8 mouse cellular contexts compared by ENCODE assay signal in the genomic region with DNA sequence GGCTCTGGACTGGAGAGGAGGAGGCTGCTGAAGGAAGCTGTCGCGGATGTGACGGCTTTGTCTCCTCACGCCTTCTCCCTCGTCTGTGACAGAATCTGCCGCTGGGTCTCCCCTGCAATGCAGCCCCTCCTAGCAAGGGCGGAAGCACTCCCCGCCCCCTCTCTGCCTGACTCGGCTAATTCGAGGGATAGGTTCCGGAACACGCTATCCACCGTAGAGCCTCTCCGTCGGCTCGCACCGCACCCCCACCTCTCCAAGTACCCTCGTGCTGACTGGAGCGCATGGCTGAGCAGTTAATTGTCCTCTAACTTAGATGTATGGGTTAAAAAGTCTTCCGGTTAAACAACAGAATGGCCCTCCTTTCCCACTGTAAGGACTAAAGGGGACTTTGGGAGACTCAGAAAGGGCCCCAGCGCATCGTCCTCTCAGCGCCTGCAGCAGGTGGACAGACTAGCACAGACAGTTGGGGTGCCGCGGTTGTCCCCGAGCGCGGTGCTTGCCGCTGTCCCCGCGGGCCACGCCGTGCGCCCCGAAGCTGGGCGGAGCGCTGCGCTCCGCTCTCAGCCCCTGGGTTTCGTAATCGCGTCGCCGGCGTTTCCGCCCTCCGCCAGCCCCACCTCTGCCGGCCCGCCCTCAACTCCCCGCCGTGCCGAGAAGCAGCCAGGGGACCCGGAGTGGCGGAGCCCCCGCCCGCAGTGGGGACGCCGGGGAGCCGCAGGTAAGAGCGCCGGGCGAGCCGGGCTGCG. TPM values are rescaled to one million over a fixed set of nuclear protein-coding genes. Genes with fewer than 3 reads are reported as not detected.
DNase-seq lines count a peak whose midpoint lies in the region; ATAC-seq and TF ChIP-seq lines count a peak whose summit lies in the region.

A gene (plus strand): TSS at position 585 of the 746 bp plus-strand sequence.

- TF ChIP-seq POLR2A in liver, adult 2 months (IDR thresholded peaks at IDR 0.05; ENCODE audit: extremely low read depth, insufficient read depth, low read length): peak; percentile 65
- peak; percentile 86 for TF ChIP-seq POLR2A in myocyte (IDR thresholded peaks at IDR 0.05; ENCODE audit: insufficient read length, low read depth)

- peak within 1 kb of the TSS; percentile 98 for H3K9ac ChIP-seq in heart, embryonic 12.5 days
- peak within 1 kb of the TSS; percentile 96 for H3K9ac ChIP-seq in kidney, postnatal 0 days (ENCODE audit: low read depth, low read length)
- H3K9ac ChIP-seq in liver, adult 2 months (ENCODE audit: low read depth, low read length): peak within 1 kb of the TSS; percentile 90

- peak within 1 kb of the TSS; percentile 82 for H3K4me3 ChIP-seq in erythroblast, embryonic 14.5 days (replicated peaks)
- H3K4me3 ChIP-seq in heart, embryonic 12.5 days: peak within 1 kb of the TSS; percentile 97
- peak within 1 kb of the TSS; percentile 98 for H3K4me3 ChIP-seq in kidney, postnatal 0 days (replicated peaks; ENCODE audit: low read depth, low read length)
- peak within 1 kb of the TSS; percentile 74 for H3K4me3 ChIP-seq in liver, adult 2 months (ENCODE audit: insufficient read depth, low read depth, low read length)
- peak within 1 kb of the TSS; percentile 94 for H3K4me3 ChIP-seq in myocyte

- peak within 1 kb of the TSS; percentile 86 for H3K4me2 ChIP-seq in heart, embryonic 12.5 days
- H3K4me2 ChIP-seq in kidney, postnatal 0 days (ENCODE audit: low read length): peak within 1 kb of the TSS; percentile 93
- peak within 1 kb of the TSS; percentile 95 for H3K4me2 ChIP-seq in myocyte (ENCODE audit: low read depth)

- peak; percentile 91 for DNase-seq in CD4-positive helper T cell, adult 2 months (ENCODE audit: low read depth, low spot score)
- DNase-seq in brain, embryonic 18.5 days (ENCODE audit: low read depth, low spot score): peak; percentile 91
- DNase-seq in kidney, postnatal 0 days (ENCODE audit: low spot score): peak; percentile 92
- DNase-seq in liver, adult 2 months (ENCODE audit: extremely low read depth, low read depth, low spot score): peak; percentile 66
- peak; percentile 89 to 95 for DNase-seq in spleen, postnatal 4 days (ENCODE audit: low spot score in 2 of 2)

- no peaks in the 10 kb centered on the region for H3K9me3 ChIP-seq in erythroblast, embryonic 14.5 days (ENCODE audit: control insufficient read depth, low read length)
- no peaks in the 10 kb centered on the region for H3K9me3 ChIP-seq in heart, embryonic 12.5 days (replicated peaks)
- H3K9me3 ChIP-seq in kidney, postnatal 0 days (replicated peaks; ENCODE audit: low read length): no peaks in the 10 kb centered on the region

- peak within 1 kb of the TSS; percentile 75 for H3ac ChIP-seq in myocyte (ENCODE audit: control insufficient read depth, insufficient read length)

- peaks cover 37% of the 10 kb centered on the region for H3K36me3 ChIP-seq in erythroblast, embryonic 14.5 days (ENCODE audit: control insufficient read depth)
- H3K36me3 ChIP-seq in heart, embryonic 12.5 days: peaks cover 45% of the 10 kb centered on the region
- peaks cover 13% of the 10 kb centered on the region for H3K36me3 ChIP-seq in kidney, postnatal 0 days (ENCODE audit: insufficient read depth, low read length)
- peaks cover 3% of the 10 kb centered on the region; the same call in 1 of the 2 replicates for H3K36me3 ChIP-seq in liver, adult 2 months (ENCODE audit: control insufficient read depth, insufficient read depth, low read length)
- peaks cover 18% of the 10 kb centered on the region for H3K36me3 ChIP-seq in myocyte (ENCODE audit: control insufficient read depth, insufficient read depth)

- WGBS in heart, embryonic 12.5 days: under 1% methylated on average over 48 of the region's 64 CpGs
- under 1% methylated on average over 62 of the region's 64 CpGs for WGBS in kidney, postnatal 0 days
- WGBS in liver, adult 2 months: under 1% methylated on average over 64 of the region's 64 CpGs

- peak; percentile 88 for ATAC-seq in heart, embryonic 12.5 days (ENCODE audit: insufficient number of reproducible peaks, low FRiP score)
- ATAC-seq in kidney, postnatal 0 days (replicated peaks; ENCODE audit: low FRiP score, low read depth): peak; percentile 68

- peaks cover 59% of the 10 kb centered on the region for H3K4me1 ChIP-seq in erythroblast, embryonic 14.5 days (ENCODE audit: control insufficient read depth)
- peaks cover 62% of the 10 kb centered on the region for H3K4me1 ChIP-seq in heart, embryonic 12.5 days (replicated peaks)
- H3K4me1 ChIP-seq in kidney, postnatal 0 days (replicated peaks; ENCODE audit: insufficient read depth, low read length): peaks cover 22% of the 10 kb centered on the region
- peaks cover 3% of the 10 kb centered on the region for H3K4me1 ChIP-seq in liver, adult 2 months (ENCODE audit: control insufficient read depth, insufficient read depth, low read length)

- H3K79me2 ChIP-seq in liver, adult 2 months (ENCODE audit: control insufficient read depth, insufficient read depth, low read length): peaks cover 9% of the 10 kb centered on the region; the same call in 1 of the 2 replicates
- peaks cover 88% of the 10 kb centered on the region for H3K79me2 ChIP-seq in myocyte (ENCODE audit: control insufficient read depth, insufficient read depth)

- H3K27ac ChIP-seq in heart, embryonic 12.5 days (ENCODE audit: poor library complexity, severe bottlenecking): peak within 1 kb of the TSS; percentile 88
- H3K27ac ChIP-seq in kidney, postnatal 0 days: peak within 1 kb of the TSS; percentile 97
- peak within 1 kb of the TSS; percentile 74 for H3K27ac ChIP-seq in liver, adult 2 months (replicated peaks; ENCODE audit: insufficient read depth, low read depth, low read length)

- H3K27me3 ChIP-seq in erythroblast, embryonic 14.5 days (ENCODE audit: control insufficient read depth): no peaks in the 10 kb centered on the region
- no peaks in the 10 kb centered on the region for H3K27me3 ChIP-seq in heart, embryonic 12.5 days (replicated peaks)
- no peaks in the 10 kb centered on the region for H3K27me3 ChIP-seq in kidney, postnatal 0 days (ENCODE audit: insufficient read depth, low read length)
- H3K27me3 ChIP-seq in liver, adult 2 months (ENCODE audit: control insufficient read depth, insufficient read depth, low read length): no peaks in the 10 kb centered on the region
- H3K27me3 ChIP-seq in myocyte (ENCODE audit: control insufficient read depth, insufficient read depth, insufficient read length): no peaks in the 10 kb centered on the region

- 0 out of 2 replicates have a peak, but pooled peaks have one; percentile 8 for TF ChIP-seq CTCF in kidney, postnatal 0 days (IDR thresholded peaks at IDR 0.05; ENCODE audit: low read depth)
- no peak for TF ChIP-seq CTCF in liver, adult 2 months (IDR thresholded peaks at IDR 0.05; ENCODE audit: low read depth, low read length)

TF ChIP-seq in myocyte, 11 proteins besides CTCF, POLR2A, EP300 and RAD21:
- TF ChIP-seq MYOD1 (IDR thresholded peaks at IDR 0.05; ENCODE audit: control insufficient read depth in 1 of 3, insufficient read length in 2 of 3, low read depth in 2 of 3): peak in 1 of 3 experiments; percentile 34
- no peak for TF ChIP-seq MAX (IDR thresholded peaks at IDR 0.05; ENCODE audit: low read depth)
- TF ChIP-seq CEBPB (IDR thresholded peaks at IDR 0.05; ENCODE audit: insufficient read depth, poor library complexity, severe bottlenecking): peak; percentile 79
- TF ChIP-seq MYOG (IDR thresholded peaks at IDR 0.05; ENCODE audit: control insufficient read depth in 1 of 3, insufficient read depth in 1 of 3, insufficient read length in 2 of 3, low read depth in 2 of 3): peak in 2 of 3 experiments; percentile 8 to 44
- no peak for TF ChIP-seq E2F4 (IDR thresholded peaks at IDR 0.05; ENCODE audit: insufficient read depth)
- peak; percentile 93 for TF ChIP-seq POLR2AphosphoS2 (IDR thresholded peaks at IDR 0.05; ENCODE audit: insufficient read length, low read depth)
- no peak for TF ChIP-seq REST (IDR thresholded peaks at IDR 0.05; ENCODE audit: insufficient read depth, insufficient read length)
- TF ChIP-seq TCF12 (IDR thresholded peaks at IDR 0.05; ENCODE audit: insufficient read depth, poor library complexity, severe bottlenecking): no peak
TF ChIP-seq in myocyte: peak in this region for 4.

RNA-seq across cellular contexts. Expression of the gene that starts here (rescaled TPM):
- polyA plus RNA-seq in erythroblast, embryonic 14.5 days (2012): 6.8 and 8.0 TPM in 2 replicates
- 60.9 and 62.1 TPM in 2 replicates for polyA plus RNA-seq in heart, embryonic 12.5 days (2016; fragmentation: Nextera tagmentation; extraction: Ambion mirVana)
- 98.5 and 102 TPM in 2 replicates for polyA plus RNA-seq in kidney, postnatal 0 days (2015; fragmentation: Nextera tagmentation; extraction: Ambion mirVana)
- total RNA-seq in liver, adult 2 months (2014; rRNA removed): 8.9 and 12.3 TPM in 2 replicates
- 12.4 and 13.1 TPM in 2 replicates for polyA plus RNA-seq in liver, adult 2 months (2012; rRNA removed)
- polyA plus RNA-seq in myocyte (2012; fragmentation: generic; extraction: Trizol): 61.5 TPM

Comparison
In these comparisons a context has a peak if more than half of its experiments do, and no peak if none do; other contexts are left out.
1. Peak in every context shown above with its lines: DNase-seq, ATAC-seq, H3K4me3 ChIP-seq and H3K27ac ChIP-seq.